Mouse (Mus musculus): Measurements from ENCODE around the gene Rnft2.

The Rnft2 gene

GRCm38 (mm10) chr5:118172078-118172723 lies 72.7 kb downstream of the Rnft2 start:
- DNase-seq (ENCODE audit: low spot score): no peak

- DNase-seq (ENCODE audit: low spot score): no peak
Measured at GRCm38 (mm10) chr5:118171665-118172064, 73.3 kb downstream of the Rnft2 start.

- no peak for DNase-seq (ENCODE audit: low spot score)
Measured at GRCm38 (mm10) chr5:118170888-118171529, 73.9 kb downstream of the Rnft2 start.

- DNase-seq (ENCODE audit: low spot score): no peak
Measured at GRCm38 (mm10) chr5:118169222-118170221, 75.4 kb downstream of the Rnft2 start.

GRCm38 (mm10) chr5:118167561-118167995 lies 77.3 kb downstream of the Rnft2 start:
- no peak for DNase-seq (ENCODE audit: low spot score)

GRCm38 (mm10) chr5:118165462-118165861 lies 79.5 kb downstream of the Rnft2 start:
- DNase-seq (ENCODE audit: low spot score): no peak

GRCm38 (mm10) chr5:118164581-118164980 lies 80.3 kb downstream of the Rnft2 start, which contains the start of gene Hrk:
TSS of gene Hrk (plus strand) at chr5:118164648.
- DNase-seq (ENCODE audit: low spot score): no peak

- peak; percentile 37 for DNase-seq (ENCODE audit: low spot score)
Measured at GRCm38 (mm10) chr5:118160691-118161090, 84.2 kb downstream of the Rnft2 start.

- no peak for DNase-seq (ENCODE audit: low spot score)
Measured at GRCm38 (mm10) chr5:118156976-118157375, 87.9 kb downstream of the Rnft2 start.

GRCm38 (mm10) chr5:118155565-118155947 lies 89.4 kb downstream of the Rnft2 start:
- no peak for DNase-seq (ENCODE audit: low spot score)

GRCm38 (mm10) chr5:118154839-118155564 lies 89.9 kb downstream of the Rnft2 start, which contains the start of gene Fbxw8:
TSS of gene Fbxw8 (minus strand) at chr5:118155464.
- DNase-seq (ENCODE audit: low spot score): peak; percentile 88

GRCm38 (mm10) chr5:118149711-118150110 lies 95.2 kb downstream of the Rnft2 start:
- no peak for DNase-seq (ENCODE audit: low spot score)

GRCm38 (mm10) chr5:118147264-118147663 lies 97.7 kb downstream of the Rnft2 start:
- DNase-seq (ENCODE audit: low spot score): no peak

GRCm38 (mm10) chr5:118145999-118146679 lies 98.8 kb downstream of the Rnft2 start:
- DNase-seq (ENCODE audit: low spot score): no peak

- no peak for DNase-seq (ENCODE audit: low spot score)
Measured at GRCm38 (mm10) chr5:118145458-118145857, 99.5 kb downstream of the Rnft2 start.

GRCm38 (mm10) chr5:118144770-118145169 lies 100.1 kb downstream of the Rnft2 start:
- no peak for DNase-seq (ENCODE audit: low spot score)

GRCm38 (mm10) chr5:118144327-118144726 lies 100.6 kb downstream of the Rnft2 start:
- DNase-seq (ENCODE audit: low spot score): no peak

- no peak for DNase-seq (ENCODE audit: low spot score)
Measured at GRCm38 (mm10) chr5:118143211-118144026, 101.5 kb downstream of the Rnft2 start.

- DNase-seq (ENCODE audit: low spot score): no peak
Measured at GRCm38 (mm10) chr5:118142471-118142870, 102.4 kb downstream of the Rnft2 start.

All from lung, postnatal 25 days (tissue).